Mouse (Mus musculus) adrenal gland, adult 18-20 months (tissue): ENCODE results near the gene Pik3cb. TPM values are rescaled to one million over a fixed set of nuclear protein-coding genes. Genes with fewer than 3 reads are reported as not detected.

Experiments used
- DNase-seq, 2 experiments: peaks; one replicate each; pipeline ENCODE4 v3.0.0; 2021 to 2022; ENCODE audit warnings: low spot score in 2 of 2
- total RNA-seq, 2 experiments: library from RNA; stranded (reverse); gene quantifications; 1 replicate in 1 of 2; 2 replicates in 1 of 2; pipeline ENCODE4 v1.2.3; 2021

The Pik3cb gene
- total RNA-seq, 2 experiments from 2014 or later: 15.9 to 24.3 TPM

DNA sequence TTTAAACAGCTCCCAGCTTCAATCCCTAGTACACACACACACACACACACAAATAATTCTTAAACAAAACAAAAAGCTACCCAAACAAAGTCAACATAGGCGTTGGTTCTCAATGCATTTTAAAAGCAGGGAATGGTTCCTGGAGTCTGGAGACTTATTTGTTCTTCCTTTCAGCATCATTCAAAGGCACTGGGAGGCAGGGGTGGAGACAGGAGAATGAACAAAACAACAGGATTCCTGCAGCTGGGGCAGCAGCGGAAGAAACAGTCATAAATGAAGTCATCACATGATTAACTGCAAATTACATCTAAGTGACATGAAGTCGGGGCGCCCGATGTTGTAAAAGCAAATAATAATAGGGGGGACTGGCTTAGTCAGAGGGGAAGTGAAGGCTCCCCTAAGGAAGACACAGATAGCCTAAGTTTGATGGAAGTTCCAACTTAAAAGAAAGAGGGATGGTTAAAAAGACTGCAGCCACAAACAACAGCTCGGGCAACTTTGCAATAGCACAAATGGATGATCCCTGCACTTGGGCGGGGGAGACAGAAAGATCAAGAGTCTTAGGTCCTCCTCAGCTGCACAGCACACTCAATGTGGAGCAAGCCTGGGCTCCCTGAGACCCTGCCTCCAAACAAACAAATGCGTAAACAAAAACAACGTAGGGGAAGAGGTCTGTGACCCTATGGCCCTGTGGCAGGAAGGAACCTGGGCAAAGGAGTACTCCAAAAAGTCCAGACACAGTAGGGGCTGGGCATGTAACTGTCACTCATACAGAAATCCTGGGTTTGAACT, 12.5 kb upstream of the Pik3cb start:
- no peak for DNase-seq

DNA sequence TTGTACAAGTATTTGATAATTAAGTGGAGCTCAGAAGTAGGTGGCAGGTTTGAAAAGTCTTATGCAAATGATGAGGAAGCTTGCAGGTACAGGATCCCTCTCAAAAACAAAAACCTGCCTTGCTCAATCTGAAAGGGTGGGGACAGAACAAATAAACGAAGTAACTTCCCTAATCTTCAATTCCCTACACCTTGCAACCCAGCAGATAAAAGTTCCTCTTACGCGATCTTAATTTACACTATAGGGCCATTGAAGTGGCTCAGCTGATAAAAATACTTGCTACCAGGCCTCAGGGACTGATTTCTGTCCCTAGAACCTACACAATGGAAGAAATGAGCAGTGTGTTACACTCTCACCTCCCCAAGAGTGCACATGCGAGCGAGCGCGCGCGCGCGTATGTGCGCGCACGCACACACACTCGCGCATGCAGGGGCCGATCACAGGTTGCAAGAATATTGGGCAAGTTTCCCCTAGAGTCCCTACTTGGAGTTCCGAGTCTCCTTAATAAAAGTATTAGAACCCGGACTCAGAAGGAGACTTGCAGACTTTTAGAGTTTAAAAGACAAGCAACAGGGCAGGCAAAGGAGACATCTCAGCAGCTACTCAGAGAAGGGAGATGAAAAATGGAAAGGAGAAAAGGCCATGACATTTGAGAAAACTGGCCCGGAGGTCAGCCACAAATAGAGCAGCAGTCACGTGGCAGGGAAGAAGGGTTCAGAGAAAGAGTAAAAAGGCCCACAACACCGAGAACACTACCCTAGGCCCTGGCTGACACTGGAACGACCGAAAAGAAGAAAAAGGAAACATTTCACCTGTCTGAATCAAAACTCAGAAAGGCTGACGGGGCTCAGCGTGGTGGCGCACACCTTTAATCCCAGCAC, 6.7 kb upstream of the Pik3cb start:
- peak in 1 of 2 experiments; percentile 26 for DNase-seq

DNA sequence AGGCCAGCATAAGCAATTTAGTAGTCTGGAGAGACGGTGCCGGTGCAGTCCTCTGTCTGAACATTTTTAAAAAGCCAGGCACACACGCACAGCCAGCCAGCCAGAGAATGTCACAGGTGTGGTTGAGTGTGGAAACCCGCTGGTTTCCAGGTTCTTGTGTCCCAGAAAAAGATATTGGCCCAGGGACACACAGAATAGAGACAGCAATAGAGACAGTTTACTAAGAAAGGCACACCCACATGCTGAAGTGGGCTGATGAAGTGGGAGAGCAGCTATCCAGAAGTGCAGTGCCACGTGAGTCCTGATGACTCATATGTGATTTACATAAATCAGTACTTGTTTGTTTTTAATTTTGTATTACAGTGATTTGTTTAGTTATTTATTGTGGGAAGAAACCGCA, 5.3 kb upstream of the Pik3cb start:
- peak in 1 of 2 experiments; percentile 34 for DNase-seq

DNA sequence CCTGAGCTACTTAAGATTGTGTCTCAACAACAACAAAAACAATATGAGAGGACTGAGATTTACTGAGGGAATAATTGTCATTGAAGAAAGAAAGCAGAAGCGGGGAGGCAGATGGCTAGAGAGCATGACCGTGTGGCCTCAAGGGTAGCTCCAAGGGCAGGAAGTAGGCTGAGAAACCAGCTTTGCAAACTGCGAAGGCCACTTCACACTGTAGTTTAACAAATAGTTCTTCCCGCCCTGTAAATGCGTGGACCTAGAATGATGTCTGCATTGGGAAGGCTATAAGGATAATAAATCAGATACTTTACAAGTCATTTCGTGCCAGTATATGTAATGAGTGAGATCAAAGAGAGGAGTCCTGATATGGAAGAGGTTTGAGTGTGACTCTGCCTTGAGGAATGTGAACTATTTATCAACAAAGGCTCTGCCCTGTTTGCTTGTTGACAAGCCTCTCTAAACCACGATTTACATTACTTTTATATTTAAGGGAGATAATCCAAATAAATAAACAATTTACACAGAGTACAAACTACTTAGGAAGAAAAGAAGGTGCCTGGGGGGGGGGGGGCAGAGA, 4.1 kb upstream of the Pik3cb start:
- DNase-seq: peak in 1 of 2 experiments; percentile 12

DNA sequence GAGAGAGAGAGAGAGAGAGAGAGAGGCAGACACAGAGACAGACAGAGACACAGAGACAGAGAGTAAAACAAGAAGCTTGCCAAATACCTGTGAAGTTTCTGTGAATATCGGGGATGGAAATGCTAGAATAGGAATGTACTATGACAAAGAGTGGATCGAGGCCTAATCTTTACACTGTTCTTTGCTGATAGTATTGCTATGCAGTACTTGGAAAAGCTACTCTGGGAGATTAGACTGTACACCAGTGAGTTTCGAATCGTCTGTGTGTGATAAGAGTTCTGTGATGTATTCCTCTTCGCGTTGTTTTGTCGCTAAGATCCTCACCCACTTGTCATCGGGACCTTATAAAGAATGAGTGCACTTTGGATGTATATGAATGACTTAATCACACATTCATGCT, 1.2 kb upstream of the Pik3cb start:
- DNase-seq: no peak

DNA sequence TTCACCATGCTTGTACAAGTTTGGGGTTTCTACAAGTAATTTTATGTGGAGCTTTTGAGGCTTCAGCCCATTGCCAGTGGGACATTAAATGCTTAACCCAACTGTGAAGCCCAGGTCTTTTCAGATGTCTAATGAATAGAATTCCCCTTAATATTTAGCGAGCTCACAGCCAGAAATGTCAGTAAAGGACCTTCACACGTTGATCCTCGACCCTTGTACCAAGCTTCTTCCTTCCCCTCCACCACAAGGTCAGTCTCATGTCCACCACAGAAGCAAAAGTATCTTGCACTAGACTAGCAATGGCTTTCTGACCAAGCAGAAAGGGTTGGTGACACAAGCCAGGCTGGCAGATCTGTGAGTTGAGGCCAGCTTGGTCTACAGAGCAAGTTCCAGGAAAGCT, 750 bp upstream of the Pik3cb start:
- no peak for DNase-seq

DNA sequence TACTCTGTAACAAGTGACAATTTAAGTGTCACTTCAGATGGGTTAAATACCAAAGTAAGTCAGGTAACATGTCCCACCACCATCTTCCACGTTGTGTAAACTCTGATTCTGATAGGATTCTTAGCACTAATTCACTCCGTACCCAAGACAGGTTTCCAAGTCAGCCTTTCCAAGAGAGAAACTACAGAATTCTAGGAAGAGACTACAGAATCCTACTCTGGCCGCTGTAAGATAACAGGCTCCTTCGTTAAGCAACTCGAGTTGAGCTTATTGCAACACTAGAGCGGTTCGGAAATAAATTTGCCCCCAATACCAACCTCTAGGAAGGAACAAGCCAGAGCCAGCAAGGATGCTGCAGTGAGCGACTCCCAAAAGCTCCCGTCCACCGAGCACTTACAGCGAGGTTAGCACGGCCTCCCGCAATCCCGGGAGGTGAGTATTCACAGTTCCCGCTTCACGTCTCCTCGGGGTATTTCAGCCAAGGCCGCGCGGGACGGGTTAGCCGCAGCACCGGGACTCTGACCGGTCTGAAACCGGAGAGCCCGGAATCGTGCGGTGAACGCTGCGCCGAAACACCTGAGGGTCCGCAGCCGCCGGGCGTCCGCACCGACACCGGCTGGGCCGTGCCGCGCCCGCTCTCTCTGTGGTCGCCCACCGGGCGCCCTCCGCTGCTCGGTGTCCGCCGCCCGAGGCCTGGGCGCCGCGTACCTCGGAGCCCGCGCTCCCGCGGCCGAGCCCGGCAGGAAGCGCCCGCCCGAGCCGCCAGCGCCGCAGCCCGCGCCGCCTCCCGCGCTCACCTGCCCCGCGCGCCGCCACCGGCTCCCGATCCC, 1.0 kb downstream of the Pik3cb start:
- DNase-seq: peak; percentile 51 to 52

DNA sequence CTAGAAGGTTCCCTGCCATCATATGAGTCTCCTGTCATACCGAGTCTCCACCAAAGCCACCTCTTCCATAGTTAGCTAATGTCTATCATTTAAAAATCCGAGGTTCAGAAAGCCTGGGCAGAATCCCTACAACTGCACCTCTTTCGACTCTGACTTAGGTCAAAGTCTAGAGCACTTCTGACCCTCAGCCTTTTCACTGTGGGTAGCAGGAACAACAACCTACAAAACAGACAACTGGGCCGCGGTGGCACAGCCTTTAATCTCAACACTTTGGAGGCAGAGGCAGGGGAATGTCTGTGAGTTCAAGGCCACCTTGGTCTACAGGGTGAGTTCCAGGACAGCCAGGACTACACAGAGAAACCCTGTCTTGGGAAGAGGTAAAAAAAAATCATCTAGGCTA, 3.1 kb downstream of the Pik3cb start:
- no peak for DNase-seq

DNA sequence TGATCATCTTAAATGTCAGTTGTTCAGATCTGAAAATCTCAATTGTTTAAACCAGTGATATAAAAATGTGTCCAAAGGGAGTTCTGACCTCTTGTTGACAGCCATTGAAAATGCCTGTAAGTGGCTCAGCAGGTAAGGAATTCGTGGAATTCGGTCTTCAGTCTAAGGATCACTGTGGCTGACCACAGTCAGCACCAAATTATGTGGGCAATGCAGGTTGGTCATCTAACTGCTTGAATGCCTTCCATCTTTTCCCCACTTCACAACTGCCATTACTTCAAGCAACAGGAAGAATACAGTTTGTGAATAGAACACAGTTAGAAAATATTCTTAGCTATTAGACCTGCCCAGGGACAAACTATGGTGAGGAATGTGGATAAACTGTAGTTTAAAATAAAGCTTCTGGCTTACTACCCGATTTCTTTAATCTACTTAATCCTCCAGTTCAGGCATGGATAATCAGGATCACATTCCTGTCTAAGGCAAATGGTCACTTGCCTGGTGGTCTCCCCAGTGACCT, 8.4 kb downstream of the Pik3cb start:
- DNase-seq: no peak

DNA sequence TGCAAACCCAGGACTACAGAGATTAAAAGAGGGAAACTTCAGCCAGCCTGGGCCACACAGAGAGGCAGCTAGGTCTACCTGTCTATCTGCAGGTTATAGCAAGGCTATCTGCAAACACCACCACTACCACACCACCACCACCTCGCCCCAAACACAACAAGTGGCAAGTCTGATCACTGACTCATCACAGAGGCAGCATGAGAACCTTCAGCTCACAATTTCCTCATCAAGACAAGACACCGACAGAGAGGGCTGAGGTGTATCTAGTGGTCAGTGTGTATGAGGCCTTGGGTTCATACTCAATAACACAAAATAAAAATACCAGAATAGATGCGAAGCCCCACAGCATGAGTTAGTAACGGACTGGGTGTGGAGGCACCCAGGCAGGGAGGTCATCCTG, 9.3 kb downstream of the Pik3cb start:
- no peak for DNase-seq

DNA sequence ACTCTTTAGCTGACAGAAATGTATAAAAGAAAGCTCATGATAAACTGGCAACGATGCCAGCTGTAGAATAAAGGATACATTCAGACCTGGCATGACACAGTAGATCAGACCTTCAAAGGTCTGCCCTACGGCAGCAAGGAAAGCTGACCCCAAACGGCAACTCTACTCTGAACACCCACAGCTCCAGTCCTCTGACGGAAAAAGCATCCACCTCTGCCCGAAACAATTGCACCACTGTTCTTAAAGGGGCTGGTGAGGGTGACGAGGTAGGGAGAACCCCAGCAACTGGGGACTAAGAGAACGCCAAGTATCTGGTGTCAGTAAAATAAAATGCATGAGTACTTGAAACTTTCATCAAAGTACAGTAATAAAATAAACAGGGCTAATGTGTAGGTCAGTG, 12.8 kb downstream of the Pik3cb start:
- no peak for DNase-seq

DNA sequence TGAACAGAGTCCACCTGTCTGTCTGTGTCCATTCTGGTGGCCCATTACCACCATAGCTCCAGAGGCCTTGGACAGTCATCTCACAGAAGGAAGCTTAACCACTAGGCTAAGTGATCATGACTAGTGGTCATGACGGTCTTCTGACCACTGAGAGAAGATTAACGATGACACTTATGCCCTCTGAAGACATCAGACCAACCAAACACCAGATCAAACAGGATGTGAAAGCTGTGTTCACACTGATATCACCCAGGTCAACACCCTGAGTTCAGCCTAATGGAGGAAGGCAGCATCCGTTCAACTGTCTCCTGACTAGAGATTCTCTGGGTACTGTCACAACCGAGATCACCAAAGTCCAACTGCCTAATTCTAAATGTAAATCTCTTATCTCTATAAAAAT, 17.7 kb downstream of the Pik3cb start:
- DNase-seq: no peak

DNA sequence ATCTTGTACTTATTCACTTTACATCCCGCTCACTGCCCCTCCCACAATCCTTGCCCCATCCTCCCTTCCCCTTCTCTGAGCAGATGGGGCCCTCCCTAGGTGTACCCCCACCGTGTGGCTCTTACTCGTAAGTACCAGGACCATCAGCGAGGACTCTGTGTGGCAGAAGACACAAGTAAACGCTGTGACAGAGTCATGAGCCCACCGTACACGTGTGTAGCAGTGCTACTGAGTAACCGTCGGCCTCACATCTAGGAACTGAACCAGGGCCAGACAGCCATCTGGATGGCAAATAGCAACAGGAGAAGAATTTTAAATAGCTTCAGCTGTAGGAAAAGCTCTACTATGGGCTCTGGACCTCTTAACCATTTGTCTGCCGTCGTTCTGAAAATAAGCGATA, 28.0 kb downstream of the Pik3cb start:
- no peak for DNase-seq

DNA sequence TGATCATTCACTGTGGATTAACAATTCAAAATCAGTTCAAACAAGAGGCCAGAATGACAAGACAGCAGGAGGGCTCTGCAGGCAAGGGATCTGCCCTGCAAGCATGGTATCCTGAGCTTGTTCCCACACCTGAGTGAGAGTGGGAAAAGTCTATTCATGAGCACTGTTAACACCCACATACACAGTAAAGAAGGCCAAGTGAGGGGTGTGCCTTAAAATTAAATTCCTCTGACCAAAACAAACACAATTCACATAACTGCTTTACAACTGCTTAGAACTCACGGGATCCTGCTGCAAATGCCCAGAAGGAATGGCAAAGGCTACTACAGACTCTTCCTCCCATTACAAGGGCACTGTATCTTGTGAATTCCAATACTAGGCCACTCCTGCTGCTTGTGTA, 29.3 kb downstream of the Pik3cb start:
- DNase-seq: no peak

DNA sequence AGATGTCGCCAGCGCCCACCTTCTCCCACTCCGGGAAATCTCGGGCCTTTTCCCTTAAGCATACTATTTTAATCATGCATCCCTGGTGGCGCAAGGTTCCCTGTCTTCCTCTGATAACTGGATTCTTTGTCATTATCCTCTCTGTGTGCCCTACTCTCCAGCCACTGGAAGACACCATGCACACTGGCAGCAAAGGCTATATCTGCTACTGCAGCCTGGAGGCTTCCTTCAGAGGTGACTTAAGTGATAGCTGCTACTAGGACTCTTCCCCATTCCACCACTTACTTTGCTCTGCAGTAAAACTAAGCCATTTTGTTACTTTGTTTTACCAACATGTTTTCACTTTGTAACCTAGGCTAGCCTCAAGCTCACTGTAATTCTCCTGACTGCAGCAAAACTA, 30.2 kb downstream of the Pik3cb start:
- no peak for DNase-seq

DNA sequence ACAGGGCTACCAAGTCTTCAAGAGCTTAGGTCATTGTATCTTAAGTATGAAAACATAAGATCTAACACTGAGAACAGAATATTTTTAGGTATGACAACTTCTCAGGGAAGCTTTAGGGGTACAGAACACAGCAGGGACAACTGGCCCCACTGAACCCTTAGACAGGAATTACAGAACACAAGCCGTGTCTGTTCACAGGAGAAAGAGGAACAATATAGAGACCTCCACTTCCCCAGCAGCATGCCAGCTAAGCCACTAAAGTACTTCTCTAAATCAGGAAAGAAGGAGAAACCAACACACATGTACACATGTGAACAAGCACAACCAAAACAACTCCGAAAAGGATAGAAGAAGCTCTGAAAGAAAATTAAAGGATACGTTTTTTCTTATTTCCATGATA, 30.8 kb downstream of the Pik3cb start:
- DNase-seq: no peak

DNA sequence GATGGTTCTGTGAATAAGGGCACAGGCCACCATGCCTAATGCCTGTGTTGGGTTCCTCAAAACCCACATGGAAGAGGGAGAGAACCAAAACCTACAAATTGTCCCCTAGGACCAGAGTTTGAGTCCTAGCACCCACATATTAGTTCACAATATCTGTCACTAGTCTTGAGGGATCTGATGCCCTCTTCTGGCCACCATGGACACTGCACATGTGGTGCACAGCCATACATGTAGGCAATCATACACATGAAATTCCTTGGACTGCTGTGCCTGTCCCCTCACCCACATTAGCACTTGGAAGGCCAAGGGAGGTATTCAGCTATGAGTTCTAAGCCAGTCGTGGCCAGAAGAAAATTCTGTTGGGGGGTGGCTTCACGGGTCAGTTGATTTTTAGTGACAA, 36.0 kb downstream of the Pik3cb start:
- DNase-seq: no peak

DNA sequence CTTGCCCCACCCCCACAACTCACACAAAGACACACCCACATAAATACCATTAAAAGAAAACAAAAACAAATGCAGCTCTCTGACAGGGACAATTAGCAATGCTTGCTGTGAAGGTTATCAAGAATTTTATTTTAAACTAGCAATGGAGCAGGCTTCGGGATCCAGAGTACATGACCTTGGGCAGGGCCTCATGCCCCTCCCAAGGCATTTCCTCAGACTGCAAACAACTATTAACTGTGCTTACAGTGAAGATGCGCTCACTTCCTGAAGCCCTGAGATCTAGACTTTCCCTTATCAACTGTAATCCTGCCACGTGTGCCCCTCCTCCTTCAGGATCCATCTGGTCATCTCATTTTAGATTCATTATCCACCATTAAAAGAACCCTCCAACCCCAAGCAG, 36.6 kb downstream of the Pik3cb start:
- DNase-seq: no peak

DNA sequence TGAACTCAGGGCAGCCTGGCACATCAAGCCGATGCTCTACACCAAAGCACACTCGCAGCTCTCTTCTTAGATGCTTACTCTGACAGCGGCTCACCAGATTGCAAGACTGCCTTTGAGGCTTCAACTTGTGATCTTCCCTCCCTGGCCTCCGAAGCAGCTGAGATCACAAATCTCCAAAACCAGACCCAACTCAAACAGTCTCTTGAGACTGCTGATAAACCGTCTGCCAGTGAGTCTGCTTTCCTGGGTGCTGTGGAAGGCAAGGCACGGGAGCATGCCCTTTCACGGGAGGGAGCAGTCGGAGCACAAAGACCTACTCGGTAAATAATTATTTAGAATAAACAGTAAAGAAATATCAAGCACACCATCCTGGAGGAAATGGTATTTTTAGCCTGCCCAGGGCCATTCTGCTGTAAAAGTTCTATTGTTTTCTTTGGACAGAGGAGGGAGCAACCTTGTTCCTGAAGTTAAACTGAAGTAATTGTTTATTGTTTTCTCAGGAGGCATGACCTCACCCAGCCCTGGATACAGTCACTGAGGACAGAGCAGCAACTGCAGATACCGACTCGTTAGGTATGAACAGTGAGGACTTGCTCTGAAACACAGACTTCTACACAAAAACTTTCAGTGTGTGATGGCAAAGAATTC, 41.8 kb downstream of the Pik3cb start:
- no peak for DNase-seq

DNA sequence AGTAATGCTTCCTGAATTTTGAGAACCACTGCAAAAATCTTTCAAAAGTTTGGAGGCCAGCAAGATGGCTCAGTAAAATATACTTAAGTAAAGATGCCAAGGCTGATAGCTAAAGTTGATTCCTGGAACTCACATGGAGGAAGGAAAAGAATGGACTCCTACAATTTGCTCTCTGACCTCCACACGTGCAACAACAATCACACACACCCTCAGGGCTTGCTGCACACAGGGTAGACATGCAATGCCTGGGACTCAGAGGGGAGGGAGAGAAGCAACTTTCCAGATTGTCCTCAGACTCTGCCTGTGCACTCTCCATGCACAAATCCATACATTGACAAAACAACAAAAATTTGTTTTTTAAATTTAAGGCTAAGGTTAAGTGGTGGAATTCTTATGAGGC, 42.8 kb downstream of the Pik3cb start:
- DNase-seq: no peak
